Mouse (Mus musculus) midbrain, embryonic 14.5 days (tissue): ENCODE measurements around the gene Tbl3. TPM values are rescaled to one million over a fixed set of nuclear protein-coding genes. Genes with fewer than 3 reads are reported as not detected.
"Not testable (repeated sequence)": the region's sequence is repeated elsewhere in the genome, so short reads cannot be mapped to it uniquely, and the experiment has no call there.

Source experiments
- ATAC-seq: fragments of 200-750 bp; cut with Nextera tagmentation; 2 replicates; pipeline ENCODE4 v1.8.0; 2017; ENCODE audit warnings: moderate number of reproducible peaks, moderate library complexity; ENCODE audit not compliant: low FRiP score, low TSS enrichment
- DNase-seq: peaks from one replicate; pipeline ENCODE4 v3.0.0-alpha.2; 2015
- H3K27ac ChIP-seq: fragments of 300-500 bp; sonication (generic); replicated peaks from 2 replicates; pipeline ENCODE4 v1.5.1; 2014; ENCODE audit warnings: mild to moderate bottlenecking, low read depth, low read length, moderate library complexity
- H3K27me3 ChIP-seq: fragments of 300-500 bp; sonication (generic); 2 replicates; pipeline ENCODE4 v1.6.1; 2014; ENCODE audit warnings: low read length, control low read depth, mixed read lengths; ENCODE audit not compliant: control insufficient read depth, insufficient read depth
- H3K36me3 ChIP-seq: fragments of 300-500 bp; sonication (generic); 2 replicates; pipeline ENCODE4 v1.6.1; 2014; ENCODE audit warnings: low read length, control low read depth; ENCODE audit not compliant: control insufficient read depth, insufficient read depth
- H3K4me1 ChIP-seq: fragments of 300-500 bp; sonication (generic); 2 replicates; pipeline ENCODE4 v1.6.1; 2014; ENCODE audit warnings: mild to moderate bottlenecking, antibody characterized with exemption, low read length, control low read depth; ENCODE audit not compliant: control insufficient read depth, insufficient read depth
- H3K4me2 ChIP-seq: fragments of 300-500 bp; sonication (generic); 2 replicates; pipeline ENCODE4 v1.6.1; 2014; ENCODE audit warnings: mild to moderate bottlenecking, low read length, moderate library complexity
- H3K4me3 ChIP-seq: fragments of 300-500 bp; sonication (generic); replicated peaks from 2 replicates; pipeline ENCODE4 v1.5.1; 2014; ENCODE audit warnings: low read depth, low read length
- H3K9ac ChIP-seq: fragments of 300-500 bp; sonication (generic); replicated peaks from 2 replicates; pipeline ENCODE4 v1.6.1; 2014; ENCODE audit warnings: mild to moderate bottlenecking, low read length, moderate library complexity
- H3K9me3 ChIP-seq: fragments of 300-500 bp; sonication (generic); 2 replicates; pipeline ENCODE4 v1.6.1; 2016; ENCODE audit warnings: low read length, control low read depth, mixed read lengths; ENCODE audit not compliant: control insufficient read depth
- WGBS: fragments of 180-500 bp; shearing (Covaris S2); extraction: QIAGEN DNeasy Blood & Tissue Kit; methylation state at CpG from one replicate; pipeline ENCODE4 v1.1.7; 2014; 5-methylcytosine and 5-hydroxymethylcytosine counted together
- polyA plus RNA-seq: library from polyadenylated mRNA; unstranded; fragments of >200 nt; fragmentation: Nextera tagmentation; extraction: Ambion mirVana; gene quantifications from 2 replicates; pipeline ENCODE4 v1.2.1, GENCODE M21; 2014

Gene Tbl3
- polyA plus RNA-seq, 1 experiment from 2014 or later: 73.0 TPM

DNA sequence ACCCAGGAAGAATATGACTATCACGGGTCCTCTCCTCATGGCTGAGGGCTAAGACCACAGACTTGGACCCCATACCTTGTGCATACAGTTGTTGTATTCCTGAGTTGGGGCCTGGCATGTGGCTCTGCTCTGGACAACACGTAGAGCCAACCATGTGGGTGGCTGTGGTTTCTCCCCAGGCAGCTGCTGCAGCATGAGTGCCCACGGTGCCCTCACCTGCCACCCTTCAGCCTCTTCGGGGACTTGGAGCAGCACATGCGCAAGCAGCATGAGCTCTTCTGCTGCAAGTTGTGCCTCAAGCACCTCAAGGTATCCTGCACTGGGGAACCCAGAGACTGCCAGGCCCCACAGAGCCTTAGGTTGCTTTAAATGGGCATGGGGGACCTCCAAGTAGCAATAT, 30.6 kb downstream of the Tbl3 start:
- DNase-seq (no peak), ATAC-seq (no peak)
- Histone ChIP-seq H3K27me3 (no peaks in the 10 kb centered on the region), H3K4me2 (no peak overlapping the region), H3K36me3 (peaks cover 54% of the 10 kb centered on the region), H3K9me3 (no peaks in the 10 kb centered on the region), H3K4me3 (no peak overlapping the region), H3K4me1 (no peaks in the 10 kb centered on the region), H3K27ac (no peak overlapping the region), H3K9ac (no peak overlapping the region)
- WGBS: 95% methylated on average over 5 of the region's 5 CpGs

- H3K9me3 ChIP-seq: no peaks in the 10 kb centered on the region
- H3K27ac ChIP-seq: no peak overlapping the region
- peaks cover 48% of the 10 kb centered on the region for H3K36me3 ChIP-seq
- no peak overlapping the region for H3K4me3 ChIP-seq
- no peak overlapping the region for H3K4me2 ChIP-seq
- H3K9ac ChIP-seq: no peak overlapping the region
- no peaks in the 10 kb centered on the region for H3K27me3 ChIP-seq
- H3K4me1 ChIP-seq: peaks cover 4% of the 10 kb centered on the region; the same call in 1 of the 2 replicates
- DNase-seq (peak; percentile 78), ATAC-seq (no peak)
- WGBS: 58% methylated on average over 2 of the region's 2 CpGs
Measured at GRCm38 (mm10) chr17:24676187-24676586, 31.3 kb downstream of the Tbl3 start.

DNA sequence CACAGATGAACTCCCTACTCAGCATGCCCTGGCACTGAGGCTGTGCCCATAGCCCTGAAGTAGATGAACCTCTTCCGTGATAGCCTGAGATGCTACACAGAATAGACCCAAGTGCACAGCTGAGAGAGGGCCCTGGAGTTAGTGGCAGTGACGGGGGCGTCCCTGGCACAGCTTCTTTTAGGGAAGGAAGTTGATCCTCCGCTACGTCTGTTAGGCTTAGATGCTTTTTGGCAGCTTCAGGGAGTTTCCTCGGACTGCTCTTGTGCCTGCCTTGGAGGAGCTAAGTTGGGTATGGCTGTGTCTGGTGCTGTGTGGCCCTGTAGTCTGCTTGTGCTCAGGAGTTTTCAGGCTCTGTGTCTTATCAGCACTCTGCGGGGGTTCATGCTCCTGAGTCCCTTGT, 33.2 kb downstream of the Tbl3 start:
- no peak overlapping the region for H3K4me3 ChIP-seq
- H3K9ac ChIP-seq: no peak overlapping the region
- peaks cover 29% of the 10 kb centered on the region for H3K36me3 ChIP-seq
- H3K27me3 ChIP-seq: no peaks in the 10 kb centered on the region
- H3K4me2 ChIP-seq: no peak overlapping the region
- WGBS: 87% methylated on average over 7 of the region's 7 CpGs
- no peaks in the 10 kb centered on the region for H3K9me3 ChIP-seq
- H3K4me1 ChIP-seq: peaks cover 14% of the 10 kb centered on the region
- no peak overlapping the region for H3K27ac ChIP-seq
- ATAC-seq (no peak), DNase-seq (no peak)

- Histone ChIP-seq H3K4me2 (no peak overlapping the region), H3K27me3 (no peaks in the 10 kb centered on the region), H3K9me3 (no peaks in the 10 kb centered on the region), H3K4me1 (peaks cover 19% of the 10 kb centered on the region), H3K9ac (no peak overlapping the region), H3K27ac (no peak overlapping the region), H3K36me3 (peaks cover 7% of the 10 kb centered on the region), H3K4me3 (no peak overlapping the region)
- ATAC-seq: no peak
- whole genome bisulfite sequencing: 44% methylated on average over 5 of the region's 5 CpGs
- DNase-seq: no peak
Measured at GRCm38 (mm10) chr17:24672141-24672540, 35.3 kb downstream of the Tbl3 start.

DNA sequence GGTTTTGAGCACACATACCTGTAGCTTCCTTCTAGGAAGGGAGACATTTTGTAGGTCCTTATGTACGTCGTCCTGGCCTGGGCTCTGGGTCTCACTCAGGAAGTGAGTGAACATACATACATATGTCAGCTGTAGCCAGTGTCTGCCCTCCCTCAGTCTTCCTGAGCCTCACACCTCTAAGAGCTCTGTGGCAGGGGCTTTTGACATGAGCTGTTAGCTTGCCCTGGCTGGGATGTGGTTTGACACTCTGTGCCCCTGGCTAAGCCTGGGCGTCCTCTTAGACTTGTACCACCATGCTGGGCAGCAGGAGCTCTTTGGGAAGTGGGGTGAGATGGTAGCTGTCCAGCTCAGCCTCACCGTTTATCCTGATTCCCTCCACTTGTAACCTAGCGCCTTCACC, 36.1 kb downstream of the Tbl3 start:
- Histone ChIP-seq H3K36me3 (no peaks in the 10 kb centered on the region), H3K27me3 (no peaks in the 10 kb centered on the region), H3K9me3 (no peaks in the 10 kb centered on the region), H3K9ac (no peak overlapping the region; the same call in 1 of the 2 replicates), H3K27ac (no peak overlapping the region), H3K4me3 (no peak overlapping the region), H3K4me2 (peak overlapping the region; percentile 90), H3K4me1 (peaks cover 19% of the 10 kb centered on the region)
- ATAC-seq (no peak), DNase-seq (no peak)
- 79% methylated on average over 5 of the region's 5 CpGs for WGBS

GRCm38 (mm10) chr17:24670246-24670844, 37.1 kb downstream of the Tbl3 start:
- H3K4me1 ChIP-seq: peaks cover 19% of the 10 kb centered on the region
- peak overlapping the region; percentile 89 for H3K27ac ChIP-seq
- peak overlapping the region; percentile 90 for H3K4me2 ChIP-seq
- peak overlapping the region; percentile 99 for H3K4me3 ChIP-seq
- H3K9ac ChIP-seq: peak overlapping the region; percentile 97
- no peaks in the 10 kb centered on the region for H3K9me3 ChIP-seq
- H3K36me3 ChIP-seq: no peaks in the 10 kb centered on the region
- DNase-seq (no peak), ATAC-seq (no peak)
- 12% methylated on average over 8 of the region's 8 CpGs for WGBS
- no peaks in the 10 kb centered on the region for H3K27me3 ChIP-seq

GRCm38 (mm10) chr17:24669545-24670245, 37.8 kb downstream of the Tbl3 start, which contains the start of gene Zfp598:
Gene Zfp598, plus strand, starts transcription at chr17:24669687.
- Histone ChIP-seq H3K27me3 (no peaks in the 10 kb centered on the region), H3K4me3 (peak within 1 kb of the TSS; percentile 99), H3K27ac (peak within 1 kb of the TSS; percentile 89), H3K4me2 (peak within 1 kb of the TSS; percentile 90), H3K36me3 (no peaks in the 10 kb centered on the region), H3K9me3 (no peaks in the 10 kb centered on the region), H3K9ac (peak within 1 kb of the TSS; percentile 97), H3K4me1 (peaks cover 19% of the 10 kb centered on the region)
- DNase-seq: peak; percentile 98
- under 1% methylated on average over 77 of the region's 80 CpGs for WGBS
- peak; percentile 98 for ATAC-seq

- peak overlapping the region; percentile 97; the same call in 1 of the 2 replicates for H3K9ac ChIP-seq
- H3K36me3 ChIP-seq, ATAC-seq, H3K27me3 ChIP-seq, DNase-seq, H3K9me3 ChIP-seq: not testable (repeated sequence)
- H3K27ac ChIP-seq: peak overlapping the region; percentile 89
- H3K4me2 ChIP-seq: peak overlapping the region; percentile 90
- H3K4me3 ChIP-seq: peak overlapping the region; percentile 99
- H3K4me1 ChIP-seq: peaks cover 19% of the 10 kb centered on the region
- WGBS: 8% methylated on average over 15 of the region's 15 CpGs
Measured at GRCm38 (mm10) chr17:24669214-24669544, 38.3 kb downstream of the Tbl3 start.

- DNase-seq (peak; percentile 78), ATAC-seq (no peak)
- no peak overlapping the region for H3K9ac ChIP-seq
- no peaks in the 10 kb centered on the region for H3K36me3 ChIP-seq
- H3K27ac ChIP-seq: no peak overlapping the region
- 32% methylated on average over 6 of the region's 6 CpGs for WGBS
- H3K4me2 ChIP-seq: no peak overlapping the region
- no peak overlapping the region for H3K4me3 ChIP-seq
- H3K9me3 ChIP-seq: no peaks in the 10 kb centered on the region
- peaks cover 19% of the 10 kb centered on the region for H3K4me1 ChIP-seq
- no peaks in the 10 kb centered on the region for H3K27me3 ChIP-seq
Measured at GRCm38 (mm10) chr17:24667416-24667815, 40.0 kb downstream of the Tbl3 start.
